Mouse (Mus musculus): ENCODE measurements around the gene Suv39h1.
"Not testable (repeated sequence)": the region's sequence is repeated elsewhere in the genome, so short reads cannot be mapped to it uniquely, and the experiment has no call there.

Gene Suv39h1

GRCm38 (mm10) chrX:8074430-8075014 is at the start of gene Suv39h1:
Suv39h1 (minus strand) TSS chrX:8074760.
- DNase-seq (ENCODE audit: low spot score), result peak; percentile 92

GRCm38 (mm10) chrX:8123821-8124470 is 49.4 kb upstream of the Suv39h1 start:
- DNase-seq (ENCODE audit: low spot score), result no peak

- DNase-seq (ENCODE audit: low spot score), result no peak
Observed at GRCm38 (mm10) chrX:8117264-8117663, 42.7 kb upstream of the Suv39h1 start.

GRCm38 (mm10) chrX:8115275-8115674 is 40.7 kb upstream of the Suv39h1 start:
- no peak for DNase-seq (ENCODE audit: low spot score)

GRCm38 (mm10) chrX:8105019-8105418 is 30.5 kb upstream of the Suv39h1 start:
- DNase-seq (ENCODE audit: low spot score), result no peak

- DNase-seq (ENCODE audit: low spot score), result no peak
Observed at GRCm38 (mm10) chrX:8102213-8102668, 27.7 kb upstream of the Suv39h1 start.

- DNase-seq (ENCODE audit: low spot score), result peak; percentile 85
Observed at GRCm38 (mm10) chrX:8101017-8101416, 26.5 kb upstream of the Suv39h1 start.

- no peak for DNase-seq (ENCODE audit: low spot score)
Observed at GRCm38 (mm10) chrX:8099435-8099834, 24.9 kb upstream of the Suv39h1 start.

- DNase-seq (ENCODE audit: low spot score), result peak; percentile 95
Observed at GRCm38 (mm10) chrX:8096787-8097242, 22.3 kb upstream of the Suv39h1 start.

GRCm38 (mm10) chrX:8096068-8096786 is 21.7 kb upstream of the Suv39h1 start:
- DNase-seq (ENCODE audit: low spot score), result not testable (repeated sequence)

- DNase-seq (ENCODE audit: low spot score), result no peak
Observed at GRCm38 (mm10) chrX:8095546-8095945, 21.0 kb upstream of the Suv39h1 start.

GRCm38 (mm10) chrX:8090954-8091347 is 16.4 kb upstream of the Suv39h1 start:
- not testable (repeated sequence) for DNase-seq (ENCODE audit: low spot score)

- no peak for DNase-seq (ENCODE audit: low spot score)
Observed at GRCm38 (mm10) chrX:8090346-8090953, 15.9 kb upstream of the Suv39h1 start, which contains the start of gene Was. Was (minus strand) TSS chrX:8090498.

- DNase-seq (ENCODE audit: low spot score), result no peak
Observed at GRCm38 (mm10) chrX:8089746-8090145, 15.2 kb upstream of the Suv39h1 start.

- no peak for DNase-seq (ENCODE audit: low spot score)
Observed at GRCm38 (mm10) chrX:8085611-8086010, 11.1 kb upstream of the Suv39h1 start.

GRCm38 (mm10) chrX:8084771-8085259 is 10.3 kb upstream of the Suv39h1 start:
- DNase-seq (ENCODE audit: low spot score), result no peak

GRCm38 (mm10) chrX:8075104-8075503 is 544 bp upstream of the Suv39h1 start:
- DNase-seq (ENCODE audit: low spot score), result no peak

GRCm38 (mm10) chrX:8073881-8074429 is 605 bp downstream of the Suv39h1 start:
- DNase-seq (ENCODE audit: low spot score), result peak; percentile 49

GRCm38 (mm10) chrX:8069166-8069565 is 5.4 kb downstream of the Suv39h1 start:
- DNase-seq (ENCODE audit: low spot score), result no peak

- DNase-seq (ENCODE audit: low spot score), result not testable (repeated sequence)
Observed at GRCm38 (mm10) chrX:8051044-8051781, 23.3 kb downstream of the Suv39h1 start.

GRCm38 (mm10) chrX:8033009-8033408 is 41.6 kb downstream of the Suv39h1 start:
- no peak for DNase-seq (ENCODE audit: low spot score)

All from retina, embryonic 14.5 days (tissue).